Mouse (Mus musculus) monocyte, adult 2 months (primary cell): ENCODE data around the gene Thap7.
A peak's percentile ranks its signal among the peaks of the same experiment; 100 is the strongest.
"Not testable (repeated sequence)": the region's sequence is repeated elsewhere in the genome, so short reads cannot be mapped to it uniquely, and the experiment has no call there.

ENCODE experiments used
- DNase-seq, 2 experiments: peaks; one replicate each; pipeline ENCODE4 v3.0.0; 2022; ENCODE audit warnings: low spot score in 2 of 2, low read depth in 1 of 2

The Thap7 gene

DNA sequence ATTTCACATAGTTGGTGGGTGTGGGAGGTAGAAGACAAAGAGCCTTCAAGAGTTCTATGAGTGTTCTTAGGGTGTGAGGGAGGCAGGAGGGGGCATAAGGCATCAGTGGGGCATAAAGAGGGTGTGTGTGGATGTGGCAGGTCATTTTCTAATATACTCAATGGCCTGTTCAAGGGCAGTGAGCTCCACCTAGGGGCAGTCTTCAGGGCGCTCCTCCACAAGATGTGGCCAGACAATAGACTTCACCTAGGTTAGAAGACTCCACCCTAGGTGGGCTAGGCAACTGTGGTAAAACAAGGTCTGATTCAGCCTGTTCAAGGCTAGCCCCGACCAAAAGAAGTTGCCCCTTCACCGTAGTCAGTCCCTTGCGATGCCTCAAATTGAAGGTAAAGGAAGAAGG, 1.3 kb upstream of the Thap7 start:
- no peak for DNase-seq

DNA sequence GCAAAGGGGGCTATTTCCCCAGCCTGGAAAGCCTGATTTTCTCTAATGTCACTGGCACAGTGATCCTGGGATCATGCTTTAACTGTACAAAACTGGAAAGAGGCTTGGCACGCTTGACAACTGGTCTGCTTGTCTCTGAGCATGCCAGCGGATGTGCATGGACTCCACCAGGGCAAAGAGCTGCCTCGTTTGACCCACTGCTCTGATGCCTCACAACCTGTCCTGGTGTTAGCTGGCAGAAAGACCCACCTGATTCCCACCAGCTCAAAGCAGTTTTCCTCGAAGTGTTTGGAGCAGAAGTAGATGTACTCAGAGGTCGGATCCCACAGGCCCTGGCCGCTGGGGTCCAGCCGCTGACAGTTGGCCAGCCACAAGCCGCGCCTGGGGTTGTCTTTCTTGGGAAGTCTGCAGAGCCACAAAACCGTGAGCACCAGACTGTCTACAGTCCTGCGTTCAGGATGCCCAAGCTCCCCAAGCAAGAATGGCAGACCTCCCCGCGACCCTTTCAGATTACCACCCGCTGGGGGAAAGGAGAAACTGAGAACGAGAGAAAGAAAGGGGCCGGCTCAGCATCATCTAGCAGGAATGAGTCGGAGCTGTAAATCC, 852 bp downstream of the Thap7 start:
- no peak for DNase-seq

DNA sequence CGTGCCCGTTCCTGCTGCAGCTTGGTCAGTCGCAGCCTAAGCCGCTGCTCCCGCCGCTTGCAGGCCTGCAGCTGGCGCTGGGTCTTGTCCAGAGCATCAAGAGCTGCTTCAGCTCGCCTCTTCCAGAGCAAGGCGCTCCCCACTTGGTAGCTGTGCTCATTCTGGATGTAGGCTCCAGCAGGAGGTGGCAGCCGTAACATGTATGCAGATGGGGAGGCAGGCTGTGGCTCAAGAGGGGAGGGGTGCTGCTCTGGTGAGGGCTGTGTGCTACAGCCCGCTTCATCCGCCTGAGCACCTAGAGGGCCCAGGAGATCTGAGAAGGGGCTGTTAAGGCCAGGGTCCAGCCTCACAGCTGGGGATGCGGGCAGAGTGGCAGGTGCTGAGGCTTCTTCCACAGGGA, 2.7 kb downstream of the Thap7 start:
- DNase-seq: no peak

DNA sequence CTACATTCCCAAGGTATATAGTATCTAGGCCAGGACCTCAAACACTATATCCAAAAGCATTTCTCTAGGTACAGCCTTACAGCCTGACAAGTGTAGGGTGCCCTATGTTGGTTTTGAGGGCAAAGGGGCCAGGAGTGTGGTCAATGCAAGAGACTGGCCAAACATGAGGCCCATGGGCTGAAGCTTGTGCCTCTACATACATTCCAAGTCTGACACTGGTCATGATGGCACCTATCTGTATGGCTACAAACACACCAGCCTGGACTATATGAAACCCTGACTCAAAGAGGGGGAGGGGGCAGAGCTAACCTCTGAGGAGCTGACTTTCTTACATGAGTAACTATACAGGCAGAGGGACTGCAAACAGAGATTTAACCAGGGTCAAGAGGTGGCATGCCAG, 3.3 kb downstream of the Thap7 start:
- no peak for DNase-seq

DNA sequence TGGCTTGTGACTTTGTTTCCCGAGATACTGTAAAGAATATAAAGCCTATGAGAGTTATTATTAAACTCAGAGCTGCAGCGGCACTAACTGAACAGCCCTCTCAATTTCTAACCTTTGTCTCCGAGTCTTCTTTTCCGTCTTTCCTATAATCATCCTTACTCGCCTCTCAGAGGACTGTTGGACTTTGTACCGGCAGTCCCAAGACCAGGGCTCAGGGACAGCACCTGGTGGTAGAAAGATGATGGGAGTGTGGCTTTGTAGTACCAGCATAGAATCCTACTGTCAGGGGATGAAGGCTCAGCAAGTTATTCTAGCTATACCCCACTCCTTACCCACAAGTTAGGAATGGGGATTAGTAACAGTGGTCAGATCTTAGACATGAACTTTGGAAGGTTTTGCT, 4.7 kb downstream of the Thap7 start:
- DNase-seq: no peak

DNA sequence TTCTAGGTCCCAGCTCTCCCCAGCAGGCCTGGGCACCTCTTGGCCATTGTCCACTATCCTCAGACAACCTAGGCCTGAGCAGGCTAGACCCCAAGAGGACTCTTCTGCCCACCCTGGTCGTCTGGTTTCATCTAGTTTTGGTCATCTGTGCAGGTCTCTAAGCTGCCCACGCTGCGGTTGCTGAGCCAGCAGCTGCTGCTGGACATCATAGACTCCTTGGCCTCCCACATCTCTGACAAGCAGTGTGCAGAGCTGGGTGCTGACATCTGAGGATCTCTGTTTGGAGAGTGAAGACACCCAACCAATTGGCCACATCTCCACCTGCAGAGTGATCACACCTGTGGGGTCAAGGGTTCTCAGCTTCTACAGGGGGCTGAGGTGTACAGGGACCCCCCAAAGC, 5.4 kb downstream of the Thap7 start:
- DNase-seq: no peak

DNA sequence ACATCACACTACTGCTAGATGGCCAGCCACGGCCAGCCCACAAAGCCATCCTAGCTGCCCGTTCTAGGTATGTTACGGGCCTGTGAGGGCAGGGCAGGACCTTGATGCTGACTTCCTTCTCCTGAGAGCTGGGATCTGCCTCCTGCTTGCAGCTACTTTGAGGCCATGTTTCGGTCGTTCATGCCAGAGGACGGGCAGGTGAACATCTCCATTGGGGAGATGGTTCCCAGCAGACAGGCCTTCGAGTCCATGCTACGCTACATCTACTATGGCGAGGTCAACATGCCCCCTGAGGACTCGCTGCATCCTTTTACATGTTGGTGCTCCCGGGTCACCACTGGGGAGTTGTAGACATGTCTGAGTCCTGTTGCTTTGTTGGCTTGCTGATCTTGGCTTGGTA, 6.8 kb downstream of the Thap7 start:
- no peak for DNase-seq

DNA sequence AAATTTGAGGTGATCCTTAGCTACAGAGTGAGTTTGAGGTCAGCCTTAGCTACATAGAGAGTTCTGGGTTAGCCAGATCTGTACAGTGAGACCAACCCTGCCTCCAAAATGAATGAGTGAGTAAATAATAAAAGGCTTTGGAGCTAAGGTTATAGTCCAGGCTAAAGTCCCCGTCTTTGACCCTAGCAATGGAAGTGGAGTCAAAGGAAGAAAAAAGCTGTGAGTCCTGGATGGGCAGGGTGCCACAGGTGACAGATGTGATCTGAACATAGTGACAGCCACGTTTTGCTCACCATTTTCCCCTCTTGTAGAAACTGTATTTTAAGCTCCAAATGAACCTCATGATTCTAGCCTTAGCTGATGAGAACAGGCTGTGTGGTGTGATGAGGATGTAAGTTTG, 12.0 kb downstream of the Thap7 start:
- DNase-seq: no peak

DNA sequence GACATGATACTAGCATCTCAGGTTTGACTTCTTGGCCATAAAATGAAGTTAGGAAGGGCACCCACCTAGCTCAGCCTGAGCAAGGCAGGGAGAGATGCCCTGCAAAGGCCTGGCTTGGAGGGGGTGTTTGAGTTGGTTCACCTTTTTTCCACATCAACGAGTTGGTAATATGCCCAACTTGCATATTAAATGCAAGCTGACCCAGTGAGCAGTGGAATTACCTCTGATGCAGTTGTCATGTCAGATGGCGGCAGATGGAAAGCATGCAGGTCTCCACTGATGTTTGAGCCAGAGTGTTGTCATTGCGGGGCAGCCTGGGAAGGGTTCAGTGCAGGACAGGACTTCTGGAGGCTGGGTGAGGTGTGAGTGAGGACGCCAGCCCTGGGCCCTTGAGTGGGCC, 19.5 kb downstream of the Thap7 start:
- no peak for DNase-seq

DNA sequence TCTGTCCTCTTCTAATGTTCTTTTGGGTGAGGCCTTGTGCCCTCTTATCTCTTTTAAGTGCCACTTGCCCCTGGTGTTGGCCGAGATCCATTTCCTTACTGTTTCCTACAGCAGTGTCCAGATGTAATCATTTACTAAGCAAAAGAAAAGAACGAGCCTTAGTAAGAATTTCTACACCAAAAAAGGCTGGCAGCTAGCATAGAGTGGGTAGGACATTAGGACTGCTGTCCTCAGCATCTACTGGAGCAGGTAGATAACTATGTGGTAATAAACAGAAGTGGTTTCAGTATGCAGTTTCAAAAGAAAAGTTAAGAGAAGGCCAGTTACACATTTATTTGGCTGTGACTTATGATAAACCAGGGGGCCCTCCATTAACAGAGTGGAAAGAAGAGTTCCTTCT, 20.2 kb downstream of the Thap7 start:
- no peak for DNase-seq

DNA sequence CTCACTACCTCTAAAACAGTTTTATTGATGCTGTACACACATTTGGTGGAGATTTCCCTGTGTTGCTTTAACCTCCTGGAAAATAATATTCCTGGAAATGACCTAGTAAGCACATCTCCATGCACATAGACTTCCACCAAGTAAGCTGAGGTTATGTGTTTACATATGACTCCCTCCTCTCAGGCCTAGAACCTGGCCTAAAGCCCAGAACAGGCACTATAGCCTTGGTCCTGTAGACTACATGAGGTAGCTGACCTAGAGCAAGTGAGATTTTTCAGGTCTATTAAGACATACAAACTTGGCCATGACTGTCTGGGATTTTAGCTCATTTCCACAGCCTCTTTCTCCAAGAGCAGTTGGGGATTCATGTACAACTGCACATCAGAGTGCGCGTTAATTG, 20.8 kb downstream of the Thap7 start:
- no peak for DNase-seq

DNA sequence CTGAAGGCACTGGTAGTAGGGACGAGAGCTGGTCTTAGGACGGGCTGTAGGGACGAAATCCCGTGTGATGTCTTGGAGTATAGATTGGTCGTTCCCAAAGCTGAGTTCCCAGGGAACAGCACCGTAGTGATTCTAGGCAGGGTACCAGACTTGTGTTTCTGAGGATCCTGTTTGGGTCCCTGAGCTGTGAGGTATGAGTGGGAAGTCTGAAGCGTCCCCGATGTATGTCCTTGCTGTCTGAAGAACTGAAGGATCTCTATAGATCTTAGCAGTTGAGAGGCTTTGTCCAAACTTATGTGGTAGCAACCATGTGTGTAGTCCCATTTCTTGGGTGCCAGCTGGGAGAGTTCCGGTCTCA, 21.7 kb downstream of the Thap7 start:
- no peak for DNase-seq

DNA sequence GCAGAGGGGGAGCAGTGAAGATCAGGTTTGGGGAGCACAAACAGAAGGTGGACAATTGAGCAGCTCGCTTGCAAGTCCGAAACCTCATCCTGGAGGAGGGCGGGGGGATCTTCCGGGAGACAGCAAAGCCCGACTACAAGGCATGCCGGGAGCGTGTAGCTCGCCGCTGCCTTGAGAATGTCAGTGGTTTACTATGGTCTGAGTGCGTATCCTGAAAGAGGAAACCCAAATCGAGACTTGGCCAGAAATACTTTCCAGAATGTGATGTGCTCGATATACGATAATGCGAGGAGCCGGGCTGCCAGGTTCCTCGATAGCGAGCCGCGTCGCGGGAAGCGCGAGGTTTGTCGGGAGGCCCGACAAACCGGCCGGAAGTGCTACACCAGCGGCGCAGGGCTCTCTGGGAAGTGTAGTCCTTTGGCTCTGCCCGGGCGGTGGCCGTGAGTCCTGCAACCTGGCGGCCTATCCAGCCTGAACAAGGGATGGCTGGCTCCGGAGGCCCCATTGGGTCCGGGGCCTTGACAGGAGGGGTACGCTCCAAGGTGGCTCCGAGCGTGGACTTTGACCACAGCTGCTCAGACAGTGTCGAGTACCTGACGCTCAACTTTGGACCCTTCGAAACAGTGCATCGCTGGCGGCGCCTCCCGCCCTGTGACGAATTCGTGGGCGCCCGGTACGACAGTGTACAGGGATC, 22.2 kb downstream of the Thap7 start, which contains the start of gene Lztr1:
Lztr1 (plus strand) TSS at position 143 of the 694 bp plus-strand sequence.
- DNase-seq: peak; percentile 59 to 70

DNA sequence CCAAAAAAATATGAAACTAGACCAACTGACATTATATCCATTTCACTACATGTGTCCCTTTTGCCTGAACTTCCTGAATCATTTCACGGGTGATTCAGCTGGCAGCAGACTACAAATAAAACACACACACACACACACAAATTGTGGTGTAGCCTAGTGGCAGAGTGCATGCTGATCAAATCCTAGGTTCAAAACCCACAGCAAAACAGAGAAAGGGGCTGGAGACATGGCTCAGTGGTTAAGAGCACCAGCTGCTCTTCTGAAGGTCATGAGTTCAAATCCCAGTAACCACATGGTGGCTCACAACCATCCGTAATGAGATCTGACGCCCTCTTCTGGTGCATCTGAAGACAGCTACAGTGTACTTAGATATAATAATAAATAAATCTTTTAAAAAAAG, 22.9 kb downstream of the Thap7 start:
- not testable (repeated sequence) for DNase-seq

DNA sequence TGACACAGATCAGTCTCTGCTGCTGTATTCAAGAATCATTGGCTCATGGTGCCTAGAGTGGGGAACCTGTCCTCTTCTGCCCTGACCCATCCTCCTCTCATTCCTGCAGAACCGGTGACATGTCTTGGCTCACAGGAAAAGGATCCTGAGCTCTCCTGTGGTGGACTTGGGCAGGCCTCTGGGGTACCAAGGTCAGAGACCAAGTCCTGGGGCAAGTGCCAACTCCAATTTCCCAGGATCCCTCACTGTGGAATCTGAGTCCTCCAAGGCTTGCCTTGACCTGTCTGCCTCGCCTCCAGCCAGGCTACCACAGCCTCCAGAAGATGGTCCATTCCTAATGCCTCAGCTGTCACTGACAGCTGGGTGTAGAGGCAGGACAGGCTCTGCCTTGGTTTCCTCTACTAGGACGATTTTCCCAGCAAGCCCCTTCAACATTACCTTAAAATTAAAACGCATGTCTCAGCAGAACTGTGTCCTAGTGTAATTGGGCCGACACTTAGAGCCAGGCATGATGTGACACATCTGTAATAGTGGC, 23.9 kb downstream of the Thap7 start:
- no peak for DNase-seq

DNA sequence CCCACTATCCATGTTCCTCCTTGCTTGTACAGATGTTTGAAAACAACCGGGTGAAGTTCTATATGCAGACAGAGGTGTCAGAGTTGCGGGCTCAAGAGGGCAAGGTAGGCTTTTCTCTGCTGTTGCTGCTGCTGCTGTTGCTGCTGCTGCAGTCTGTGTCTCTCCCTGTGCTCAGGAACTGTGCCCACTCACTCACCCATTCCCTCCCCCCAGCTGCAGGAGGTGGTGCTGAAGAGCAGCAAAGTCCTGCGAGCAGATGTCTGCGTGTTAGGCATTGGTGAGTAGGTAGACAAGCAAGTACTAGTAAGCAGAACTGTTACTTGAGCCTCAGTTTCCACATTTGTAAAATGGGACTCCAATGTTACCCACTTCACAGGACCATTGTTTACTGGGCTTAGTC, 28.3 kb downstream of the Thap7 start:
- no peak for DNase-seq

DNA sequence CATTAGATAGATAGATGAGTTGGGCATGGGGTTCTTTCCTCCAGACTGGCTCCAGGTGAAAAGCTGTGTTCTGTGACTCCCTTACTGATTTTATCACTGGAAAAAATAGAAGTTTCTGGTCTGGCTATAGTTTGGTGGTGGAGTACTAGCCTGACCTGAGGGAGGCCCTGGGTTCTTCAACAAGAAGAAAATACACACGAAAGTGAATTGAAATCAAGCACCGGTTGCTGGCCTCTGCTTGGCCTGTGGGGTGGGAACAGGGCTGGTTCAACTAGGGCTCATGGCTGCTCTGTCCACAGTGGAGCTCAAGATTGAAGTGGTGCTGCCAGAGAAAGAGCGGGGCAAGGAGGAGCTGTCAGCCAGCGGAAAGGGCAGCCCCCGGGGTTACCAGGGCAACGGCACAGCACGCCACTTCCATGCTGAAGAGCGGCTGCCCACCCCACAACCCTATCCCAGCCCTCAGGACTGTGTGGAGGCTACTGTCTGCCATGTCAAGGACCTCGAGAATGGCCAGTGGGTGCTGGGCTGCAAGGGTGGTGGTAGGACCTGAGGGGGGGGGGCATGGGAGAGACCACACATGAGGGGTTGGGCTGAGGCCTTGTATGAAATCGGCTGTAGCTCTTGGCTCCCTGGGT, 31.6 kb downstream of the Thap7 start:
- DNase-seq: no peak

DNA sequence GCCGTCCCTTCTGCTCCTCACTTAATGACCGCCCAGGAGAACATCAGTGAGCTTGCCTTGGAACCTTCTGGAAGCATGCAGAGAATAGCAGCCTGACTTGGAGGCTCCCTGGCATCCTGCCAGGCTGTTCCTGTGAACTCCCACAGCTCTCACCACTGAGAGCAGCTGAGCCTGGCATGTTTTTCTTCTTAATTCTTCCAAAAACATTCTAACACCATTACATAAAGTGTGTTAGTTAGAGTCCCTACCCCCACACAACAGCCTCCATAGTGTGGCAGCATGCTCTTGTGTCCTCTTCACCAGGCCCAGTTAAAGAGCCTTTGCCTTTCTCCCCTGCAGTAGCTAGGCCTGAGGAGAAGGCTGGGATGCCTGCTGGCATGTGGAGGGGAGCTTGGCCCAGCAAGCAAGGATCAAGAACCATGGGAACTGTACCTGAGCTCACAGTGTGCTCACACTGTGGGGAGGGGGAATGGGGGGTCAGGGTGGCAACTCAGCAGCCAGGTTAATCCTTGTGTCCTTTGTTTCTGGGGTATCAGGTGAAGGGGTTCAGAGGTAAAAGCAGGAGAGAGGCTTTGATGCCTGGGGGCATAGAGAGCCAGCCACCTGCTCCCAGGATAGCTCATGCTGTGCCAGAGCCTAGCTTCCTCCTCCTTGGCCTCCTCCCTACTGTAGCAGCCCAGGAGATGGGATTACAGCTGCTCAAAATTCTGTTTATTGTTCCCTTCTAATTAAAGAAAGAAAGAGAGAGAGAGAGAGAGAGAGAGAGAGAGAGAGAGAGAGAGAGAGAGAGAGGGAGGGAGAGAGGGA, 34.2 kb downstream of the Thap7 start:
- no peak for DNase-seq

DNA sequence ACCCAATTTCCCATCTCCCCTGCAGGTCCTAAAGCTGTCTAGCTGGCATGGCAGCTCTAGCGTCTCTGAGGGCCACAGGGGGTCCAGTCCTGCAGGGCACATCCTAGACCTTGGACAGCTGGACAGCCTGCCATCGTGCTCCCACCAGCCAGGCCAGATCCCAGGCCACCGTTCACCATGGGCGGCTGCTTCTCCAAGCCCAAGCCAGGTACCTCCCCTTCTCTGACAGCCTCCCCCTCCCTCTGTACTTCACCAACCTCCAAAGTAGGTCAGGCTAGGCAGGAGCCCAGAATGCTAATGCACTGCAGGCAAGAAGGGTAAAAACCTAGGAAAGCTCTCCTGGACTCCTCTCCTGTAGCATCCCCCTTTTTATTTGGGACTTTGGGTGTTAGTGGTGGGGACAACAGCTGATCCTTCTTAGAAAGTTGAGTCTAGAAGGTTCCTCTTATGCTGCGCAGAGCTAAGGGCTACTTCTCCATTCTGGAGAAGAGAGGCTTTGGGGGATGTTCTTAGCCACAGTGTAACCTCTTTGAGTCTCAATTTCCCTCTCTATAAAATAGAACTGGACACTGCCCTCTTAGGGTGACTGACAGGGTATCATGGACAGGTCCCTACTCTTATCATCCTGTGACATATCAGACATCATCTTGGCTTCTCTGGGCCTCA, 38.9 kb downstream of the Thap7 start:
- DNase-seq: no peak

DNA sequence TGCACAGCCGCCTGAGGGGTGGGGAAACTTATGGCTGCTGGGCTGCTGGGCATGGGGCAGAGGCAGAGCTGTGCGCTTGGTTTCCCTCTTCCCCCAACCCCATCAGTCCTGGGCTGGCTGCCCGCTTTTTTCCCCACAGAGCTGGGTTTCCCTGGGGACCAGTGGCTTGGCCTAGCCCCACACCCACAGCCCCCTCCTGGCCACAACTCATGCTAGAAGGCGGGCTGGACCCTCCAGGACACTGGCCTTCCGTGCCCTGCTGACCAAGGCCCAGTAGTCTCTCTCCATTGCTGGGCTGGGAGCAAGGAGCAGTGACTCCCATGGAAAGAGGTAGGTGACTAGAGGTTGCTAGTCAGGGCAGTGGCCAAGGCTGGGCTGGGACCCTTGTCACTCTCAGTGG, 39.8 kb downstream of the Thap7 start:
- DNase-seq: no peak

DNA sequence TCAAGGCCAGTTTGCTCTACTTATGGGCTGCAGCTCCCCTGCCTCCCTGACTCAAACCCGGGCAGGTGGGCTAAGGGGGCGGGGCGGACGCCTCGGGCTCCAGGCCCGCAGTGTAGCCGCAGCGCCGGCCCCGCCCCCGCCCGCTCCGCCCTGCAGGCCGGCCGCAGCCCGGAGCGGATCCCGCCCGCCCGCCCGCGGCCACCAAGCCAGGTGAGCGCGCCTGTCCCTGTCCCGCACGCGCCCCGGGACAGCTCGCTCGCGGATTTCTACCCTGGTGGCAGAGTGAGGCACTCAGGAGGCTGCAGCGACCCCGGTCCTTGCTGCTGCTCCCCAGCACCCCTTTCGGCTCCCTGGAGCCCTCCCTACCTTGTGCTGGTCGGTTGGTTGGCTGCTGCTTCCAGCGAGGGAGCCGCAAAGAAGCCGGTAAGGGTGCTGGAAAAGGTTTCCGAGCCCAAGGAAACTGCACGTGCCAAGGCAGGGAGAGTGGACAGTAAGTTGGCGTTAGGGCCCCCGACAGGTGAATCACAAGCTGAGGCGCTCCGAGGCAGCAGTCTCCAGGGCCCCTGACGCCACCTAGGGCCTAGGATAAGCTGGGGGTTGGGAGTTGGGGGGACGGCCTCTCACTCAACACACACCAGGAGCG, 41.3 kb downstream of the Thap7 start, which contains the start of gene Aifm3:
Aifm3 (plus strand) TSS at position 143 of the 643 bp plus-strand sequence.
- no peak for DNase-seq
